Mouse (Mus musculus) heart, embryonic 12.5 days (tissue): ENCODE measurements around the gene Samsn1. TPM values are rescaled to one million over a fixed set of nuclear protein-coding genes. Genes with fewer than 3 reads are reported as not detected.

ENCODE experiments used
- ATAC-seq: fragments of 200-750 bp; cut with Nextera tagmentation; 2 replicates; pipeline ENCODE4 v1.8.0; 2017; ENCODE audit warnings: moderate TSS enrichment, moderate library complexity; ENCODE audit not compliant: insufficient number of reproducible peaks, low FRiP score
- H3K27ac ChIP-seq: fragments of 300-500 bp; sonication (generic); 2 replicates; pipeline ENCODE4 v1.5.1; 2016; ENCODE audit warnings: mild to moderate bottlenecking, moderate library complexity; ENCODE audit not compliant: poor library complexity, severe bottlenecking
- H3K27me3 ChIP-seq: fragments of 300-500 bp; sonication (generic); replicated peaks from 2 replicates; pipeline ENCODE4 v1.6.1; 2016; ENCODE audit warnings: mild to moderate bottlenecking, moderate library complexity
- H3K36me3 ChIP-seq: fragments of 300-500 bp; sonication (generic); 2 replicates; pipeline ENCODE4 v1.6.1; 2016; ENCODE audit warnings: mild to moderate bottlenecking, moderate library complexity
- H3K4me1 ChIP-seq: fragments of 300-500 bp; sonication (generic); replicated peaks from 2 replicates; pipeline ENCODE4 v1.6.1; 2016; ENCODE audit warnings: mild to moderate bottlenecking
- H3K4me2 ChIP-seq: fragments of 300-500 bp; sonication (generic); 2 replicates; pipeline ENCODE4 v1.6.1; 2016; ENCODE audit warnings: mild to moderate bottlenecking, moderate library complexity
- H3K4me3 ChIP-seq: fragments of 300-500 bp; sonication (generic); 2 replicates; pipeline ENCODE4 v1.5.1; 2016; ENCODE audit warnings: mild to moderate bottlenecking
- H3K9ac ChIP-seq: fragments of 300-500 bp; sonication (generic); 2 replicates; pipeline ENCODE4 v1.6.1; 2016; ENCODE audit warnings: mild to moderate bottlenecking, moderate library complexity
- H3K9me3 ChIP-seq: fragments of 300-500 bp; sonication (generic); replicated peaks from 2 replicates; pipeline ENCODE4 v1.6.1; 2016; ENCODE audit warnings: mild to moderate bottlenecking, moderate library complexity
- WGBS: fragments of 180-500 bp; shearing (Covaris S2); methylation state at CpG from one replicate; pipeline ENCODE4 v1.1.7; 2016; 5-methylcytosine and 5-hydroxymethylcytosine counted together
- polyA plus RNA-seq: library from polyadenylated mRNA; unstranded; fragments of >200 nt; fragmentation: Nextera tagmentation; extraction: Ambion mirVana; gene quantifications from 2 replicates; pipeline ENCODE4 v1.2.1, GENCODE M21; 2016

Gene Samsn1
- polyA plus RNA-seq = 1.2 and 1.4 TPM in 2 replicates

- no peak for ATAC-seq
- H3K9ac ChIP-seq = no peak within 1 kb of the TSS
- WGBS = 82% methylated on average over 7 of the region's 7 CpGs
These were observed at the start of gene Samsn1 for GRCm38 (mm10) chr16:76022181-76022580. Samsn1 (minus strand) TSS chr16:76022281.

GRCm38 (mm10) chr16:76066082-76066635 lies 44.1 kb upstream of the Samsn1 start:
- Histone ChIP-seq H3K27ac (no peak overlapping the region), H3K36me3 (no peaks in the 10 kb centered on the region), H3K9me3 (no peaks in the 10 kb centered on the region), H3K9ac (no peak overlapping the region), H3K4me1 (no peaks in the 10 kb centered on the region), H3K4me2 (no peak overlapping the region), H3K27me3 (no peaks in the 10 kb centered on the region), H3K4me3 (no peak overlapping the region)
- no peak for ATAC-seq
- 83% methylated on average over 14 of the region's 14 CpGs for WGBS

More at GRCm38 (mm10) chr16:76022181-76022580, at the start of gene Samsn1:
- no peaks in the 10 kb centered on the region for H3K27me3 ChIP-seq
- H3K4me2 ChIP-seq = no peak within 1 kb of the TSS
- H3K4me3 ChIP-seq = no peak within 1 kb of the TSS
- no peak within 1 kb of the TSS for H3K27ac ChIP-seq
- H3K4me1 ChIP-seq = no peaks in the 10 kb centered on the region
- H3K36me3 ChIP-seq = no peaks in the 10 kb centered on the region
- H3K9me3 ChIP-seq = no peaks in the 10 kb centered on the region

- WGBS = 84% methylated on average over 7 of the region's 7 CpGs
- Histone ChIP-seq H3K9me3 (peaks cover 4% of the 10 kb centered on the region; the same call in 1 of the 2 replicates), H3K9ac (no peak overlapping the region), H3K4me3 (no peak overlapping the region), H3K4me1 (no peaks in the 10 kb centered on the region), H3K4me2 (no peak overlapping the region), H3K27me3 (no peaks in the 10 kb centered on the region), H3K36me3 (no peaks in the 10 kb centered on the region), H3K27ac (no peak overlapping the region)
- ATAC-seq = no peak
These were observed 32.9 kb upstream of the Samsn1 start for GRCm38 (mm10) chr16:76054976-76055375.

GRCm38 (mm10) chr16:76054079-76054478 lies 32.0 kb upstream of the Samsn1 start:
- Histone ChIP-seq H3K9me3 (peaks cover 4% of the 10 kb centered on the region; the same call in 1 of the 2 replicates), H3K27me3 (no peaks in the 10 kb centered on the region), H3K27ac (no peak overlapping the region), H3K4me2 (no peak overlapping the region), H3K4me3 (no peak overlapping the region), H3K9ac (no peak overlapping the region), H3K36me3 (no peaks in the 10 kb centered on the region), H3K4me1 (no peaks in the 10 kb centered on the region)
- no peak for ATAC-seq
- WGBS = 78% methylated on average over 4 of the region's 4 CpGs

- ATAC-seq = no peak
- no peak overlapping the region for H3K4me3 ChIP-seq
- H3K27me3 ChIP-seq = no peaks in the 10 kb centered on the region
- no peak overlapping the region for H3K4me2 ChIP-seq
- H3K36me3 ChIP-seq = no peaks in the 10 kb centered on the region
- no peak overlapping the region for H3K9ac ChIP-seq
- H3K9me3 ChIP-seq = peaks cover 4% of the 10 kb centered on the region; the same call in 1 of the 2 replicates
- no peaks in the 10 kb centered on the region for H3K4me1 ChIP-seq
- H3K27ac ChIP-seq = no peak overlapping the region
- 85% methylated on average over 8 of the region's 8 CpGs for WGBS
These were observed 31.5 kb upstream of the Samsn1 start for GRCm38 (mm10) chr16:76053537-76053936.

- Histone ChIP-seq H3K27ac (no peak overlapping the region), H3K4me2 (no peak overlapping the region), H3K36me3 (no peaks in the 10 kb centered on the region), H3K27me3 (no peaks in the 10 kb centered on the region), H3K4me1 (no peaks in the 10 kb centered on the region), H3K4me3 (no peak overlapping the region), H3K9ac (no peak overlapping the region), H3K9me3 (no peaks in the 10 kb centered on the region; the same call in 1 of the 2 replicates)
- no peak for ATAC-seq
- 57% methylated on average over 3 of the region's 3 CpGs for WGBS
These were observed 25.0 kb upstream of the Samsn1 start for GRCm38 (mm10) chr16:76047066-76047465.

GRCm38 (mm10) chr16:76040319-76040945 lies 18.4 kb upstream of the Samsn1 start:
- Histone ChIP-seq H3K9ac (no peak overlapping the region), H3K4me2 (no peak overlapping the region), H3K9me3 (no peaks in the 10 kb centered on the region; the same call in 1 of the 2 replicates), H3K36me3 (no peaks in the 10 kb centered on the region), H3K27me3 (no peaks in the 10 kb centered on the region), H3K27ac (no peak overlapping the region), H3K4me3 (no peak overlapping the region), H3K4me1 (no peaks in the 10 kb centered on the region)
- 74% methylated on average over 6 of the region's 6 CpGs for WGBS
- no peak for ATAC-seq

GRCm38 (mm10) chr16:76019164-76019563 lies 2.9 kb downstream of the Samsn1 start:
- Histone ChIP-seq H3K27me3 (no peaks in the 10 kb centered on the region), H3K36me3 (no peaks in the 10 kb centered on the region), H3K9ac (no peak overlapping the region), H3K27ac (no peak overlapping the region), H3K4me2 (no peak overlapping the region), H3K4me3 (no peak overlapping the region), H3K9me3 (no peaks in the 10 kb centered on the region), H3K4me1 (no peaks in the 10 kb centered on the region)
- WGBS = 46% methylated on average over 1 of the region's 1 CpGs
- ATAC-seq = no peak

GRCm38 (mm10) chr16:76003812-76004389 lies 18.2 kb downstream of the Samsn1 start:
- Histone ChIP-seq H3K4me3 (no peak overlapping the region), H3K36me3 (no peaks in the 10 kb centered on the region), H3K9me3 (no peaks in the 10 kb centered on the region), H3K27me3 (no peaks in the 10 kb centered on the region), H3K27ac (no peak overlapping the region), H3K4me2 (no peak overlapping the region), H3K9ac (no peak overlapping the region), H3K4me1 (no peaks in the 10 kb centered on the region)
- 76% methylated on average over 9 of the region's 9 CpGs for WGBS
- no peak for ATAC-seq

GRCm38 (mm10) chr16:76002870-76003572 lies 19.1 kb downstream of the Samsn1 start:
- H3K27ac ChIP-seq = no peak overlapping the region
- no peak overlapping the region for H3K4me3 ChIP-seq
- H3K4me1 ChIP-seq = no peaks in the 10 kb centered on the region
- no peaks in the 10 kb centered on the region for H3K36me3 ChIP-seq
- no peak overlapping the region for H3K4me2 ChIP-seq
- 78% methylated on average over 3 of the region's 3 CpGs for WGBS
- no peaks in the 10 kb centered on the region for H3K27me3 ChIP-seq
- H3K9ac ChIP-seq = no peak overlapping the region
- no peak for ATAC-seq
- H3K9me3 ChIP-seq = no peaks in the 10 kb centered on the region

GRCm38 (mm10) chr16:76002287-76002686 lies 19.8 kb downstream of the Samsn1 start:
- ATAC-seq = no peak
- 82% methylated on average over 12 of the region's 12 CpGs for WGBS
- Histone ChIP-seq H3K27ac (no peak overlapping the region), H3K4me1 (no peaks in the 10 kb centered on the region), H3K36me3 (no peaks in the 10 kb centered on the region), H3K4me3 (no peak overlapping the region), H3K9me3 (no peaks in the 10 kb centered on the region), H3K4me2 (no peak overlapping the region), H3K9ac (no peak overlapping the region), H3K27me3 (no peaks in the 10 kb centered on the region)
